In genomic region chr4:148087091-148087906, GRCm38 (mm10) we compare ENCODE assay signal across 8 mouse cellular contexts. TPM values are rescaled to one million over a fixed set of nuclear protein-coding genes. Genes with fewer than 3 reads are reported as not detected.
DNase-seq lines count a peak whose midpoint lies in the region; ATAC-seq and TF ChIP-seq lines count a peak whose summit lies in the region.

No protein-coding gene starts in this region.

- 3% methylated on average over 30 of the region's 30 CpGs for WGBS in hindbrain, embryonic 11.5 days
- WGBS in limb, embryonic 14.5 days = 5% methylated on average over 19 of the region's 30 CpGs
- WGBS in midbrain, postnatal 0 days = 6% methylated on average over 22 of the region's 30 CpGs

- TF ChIP-seq CTCF in midbrain, postnatal 0 days (IDR thresholded peaks at IDR 0.05) = no peak

- peaks cover 5% of the 10 kb centered on the region for H3K4me1 ChIP-seq in hindbrain, embryonic 11.5 days (replicated peaks; ENCODE audit: control insufficient read depth, insufficient read depth, low read length)
- H3K4me1 ChIP-seq in limb, embryonic 14.5 days (ENCODE audit: control insufficient read depth, insufficient read depth, low read length) = 0 out of 2 replicates have a peak, but pooled peaks cover 16% of the 10 kb centered on the region
- peaks cover 7% of the 10 kb centered on the region; the same call in 1 of the 2 replicates for H3K4me1 ChIP-seq in midbrain, postnatal 0 days (ENCODE audit: insufficient read depth, low read length)

- no peak for TF ChIP-seq POLR2A in limb, embryonic 14.5 days (IDR thresholded peaks at IDR 0.05; ENCODE audit: borderline replicate concordance, extremely low read depth, insufficient read depth, insufficient read length)

- no peak overlapping the region for H3K27ac ChIP-seq in hindbrain, embryonic 11.5 days (ENCODE audit: low read depth, low read length)
- peak overlapping the region; percentile 58; the same call in 1 of the 2 replicates for H3K27ac ChIP-seq in limb, embryonic 14.5 days (replicated peaks; ENCODE audit: low read depth, low read length)
- H3K27ac ChIP-seq in midbrain, postnatal 0 days (ENCODE audit: low read depth, low read length) = peak overlapping the region; percentile 19; the same call in 1 of the 2 replicates

- intact Hi-C loops in left cerebral cortex, postnatal 10 days (cut with DNase I) = no loop called here

- DNase-seq in urinary bladder, postnatal 14 days (ENCODE audit: low spot score) = peak; percentile 48
- DNase-seq in urinary bladder, adult 2 months (ENCODE audit: low spot score) = no peak
- DNase-seq in fat pad, adult 2 months (ENCODE audit: extremely low read depth, low read depth, low spot score) = peak; percentile 40
- no peak for DNase-seq in hindbrain, embryonic 11.5 days (ENCODE audit: low spot score)
- no peak for DNase-seq in limb, embryonic 14.5 days (ENCODE audit: low spot score)
- no peak for DNase-seq in midbrain, postnatal 0 days (ENCODE audit: low spot score)
- no peak for DNase-seq in left cerebral cortex, postnatal 10 days (ENCODE audit: extremely low spot score in 1 of 2, low spot score in 2 of 2)
- DNase-seq in cerebellum, postnatal 36 days = no peak

- H3K27me3 ChIP-seq in hindbrain, embryonic 11.5 days (ENCODE audit: control insufficient read depth, insufficient read depth, low read length) = no peaks in the 10 kb centered on the region
- no peaks in the 10 kb centered on the region for H3K27me3 ChIP-seq in limb, embryonic 14.5 days (ENCODE audit: control insufficient read depth, insufficient read depth, low read length)
- no peaks in the 10 kb centered on the region for H3K27me3 ChIP-seq in midbrain, postnatal 0 days (ENCODE audit: insufficient read depth, low read length)

- no peaks in the 10 kb centered on the region for H3K36me3 ChIP-seq in hindbrain, embryonic 11.5 days (ENCODE audit: control insufficient read depth, insufficient read depth, low read length)
- no peaks in the 10 kb centered on the region for H3K36me3 ChIP-seq in limb, embryonic 14.5 days (ENCODE audit: control insufficient read depth, insufficient read depth, low read length)
- no peaks in the 10 kb centered on the region for H3K36me3 ChIP-seq in midbrain, postnatal 0 days (ENCODE audit: insufficient read depth, low read length)

- no peaks in the 10 kb centered on the region for H3K9me3 ChIP-seq in hindbrain, embryonic 11.5 days (ENCODE audit: control insufficient read depth, low read length)
- no peaks in the 10 kb centered on the region for H3K9me3 ChIP-seq in limb, embryonic 14.5 days (ENCODE audit: control insufficient read depth, low read length)
- H3K9me3 ChIP-seq in midbrain, postnatal 0 days (ENCODE audit: low read length) = no peaks in the 10 kb centered on the region

- ATAC-seq in hindbrain, embryonic 11.5 days (ENCODE audit: low FRiP score) = peak; percentile 67
- ATAC-seq in limb, embryonic 14.5 days (ENCODE audit: low FRiP score, low read depth) = peak; percentile 20
- ATAC-seq in midbrain, postnatal 0 days (ENCODE audit: low FRiP score) = peak; percentile 45

- H3K9ac ChIP-seq in hindbrain, embryonic 11.5 days (ENCODE audit: low read depth, low read length) = peak overlapping the region; percentile 62
- peak overlapping the region; percentile 80 for H3K9ac ChIP-seq in limb, embryonic 14.5 days (ENCODE audit: low read depth, low read length, severe bottlenecking)
- H3K9ac ChIP-seq in midbrain, postnatal 0 days (replicated peaks; ENCODE audit: low read length, poor library complexity, severe bottlenecking) = peak overlapping the region; percentile 62

- peak overlapping the region; percentile 49 for H3K4me3 ChIP-seq in hindbrain, embryonic 11.5 days (ENCODE audit: low read depth, low read length)
- H3K4me3 ChIP-seq in limb, embryonic 14.5 days (replicated peaks; ENCODE audit: low read length) = peak overlapping the region; percentile 87
- H3K4me3 ChIP-seq in midbrain, postnatal 0 days (ENCODE audit: low read depth, low read length) = peak overlapping the region; percentile 44

- peak overlapping the region; percentile 65 for H3K4me2 ChIP-seq in hindbrain, embryonic 11.5 days (replicated peaks; ENCODE audit: low read depth, low read length)
- peak overlapping the region; percentile 88 for H3K4me2 ChIP-seq in limb, embryonic 14.5 days (replicated peaks; ENCODE audit: low read depth, low read length, severe bottlenecking)
- peak overlapping the region; percentile 65 for H3K4me2 ChIP-seq in midbrain, postnatal 0 days (ENCODE audit: low read depth, low read length, poor library complexity, severe bottlenecking)

RNA-seq across cellular contexts. Expression of gene Agtrap, which starts 0.5 kb away (rescaled TPM):
- polyA plus RNA-seq in urinary bladder, adult 2 months (2012; rRNA removed) = 20.4 and 25.4 TPM in 2 replicates
- 8.8 and 10.9 TPM in 2 replicates for polyA plus RNA-seq in hindbrain, embryonic 11.5 days (2014; fragmentation: Nextera tagmentation; extraction: Ambion mirVana)
- polyA plus RNA-seq in limb, embryonic 14.5 days (2012; rRNA removed) = 11.0 and 14.6 TPM in 2 replicates
- polyA plus RNA-seq in limb, embryonic 14.5 days (2014; fragmentation: Nextera tagmentation; extraction: Ambion mirVana) = 17.6 and 20.1 TPM in 2 replicates
- 6.6 and 7.5 TPM in 2 replicates for total RNA-seq in midbrain, postnatal 0 days (2014; rRNA removed)
- polyA plus RNA-seq in midbrain, postnatal 0 days (2015; fragmentation: Nextera tagmentation; extraction: Ambion mirVana) = 7.4 and 8.6 TPM in 2 replicates
- total RNA-seq in left cerebral cortex, postnatal 10 days (2021) = 1 to 10 TPM; 3.6 to 4.3 TPM

RNA-seq across cellular contexts. Expression of gene Mad2l2, which starts 42.9 kb away (rescaled TPM):
- polyA plus RNA-seq in urinary bladder, adult 2 months (2012; rRNA removed) = 25.3 and 28.7 TPM in 2 replicates
- polyA plus RNA-seq in hindbrain, embryonic 11.5 days (2014; fragmentation: Nextera tagmentation; extraction: Ambion mirVana) = 82.5 and 88.2 TPM in 2 replicates
- 55.9 and 56.9 TPM in 2 replicates for polyA plus RNA-seq in limb, embryonic 14.5 days (2012; rRNA removed)
- 66.0 and 77.8 TPM in 2 replicates for polyA plus RNA-seq in limb, embryonic 14.5 days (2014; fragmentation: Nextera tagmentation; extraction: Ambion mirVana)
- 42.0 and 51.7 TPM in 2 replicates for total RNA-seq in midbrain, postnatal 0 days (2014; rRNA removed)
- 84.0 and 89.1 TPM in 2 replicates for polyA plus RNA-seq in midbrain, postnatal 0 days (2015; fragmentation: Nextera tagmentation; extraction: Ambion mirVana)
- 10 to 100 TPM; 14.6 to 15.7 TPM for total RNA-seq in left cerebral cortex, postnatal 10 days (2021)

RNA-seq across cellular contexts. Expression of gene Draxin, which starts 43.2 kb away (rescaled TPM):
- 0.01 and 0.04 TPM in 2 replicates for polyA plus RNA-seq in urinary bladder, adult 2 months (2012; rRNA removed)
- polyA plus RNA-seq in hindbrain, embryonic 11.5 days (2014; fragmentation: Nextera tagmentation; extraction: Ambion mirVana) = 12.8 and 13.8 TPM in 2 replicates
- 1.5 and 1.7 TPM in 2 replicates for polyA plus RNA-seq in limb, embryonic 14.5 days (2012; rRNA removed)
- 0.45 and 0.50 TPM in 2 replicates for polyA plus RNA-seq in limb, embryonic 14.5 days (2014; fragmentation: Nextera tagmentation; extraction: Ambion mirVana)
- 23.9 and 29.5 TPM in 2 replicates for total RNA-seq in midbrain, postnatal 0 days (2014; rRNA removed)
- polyA plus RNA-seq in midbrain, postnatal 0 days (2015; fragmentation: Nextera tagmentation; extraction: Ambion mirVana) = 4.3 and 5.0 TPM in 2 replicates
- total RNA-seq in left cerebral cortex, postnatal 10 days (2021) = 1 to 10 TPM; 2.7 to 3.1 TPM

RNA-seq across cellular contexts. Expression of gene Mthfr, which starts 48.4 kb away (rescaled TPM):
- 24.7 and 29.1 TPM in 2 replicates for polyA plus RNA-seq in urinary bladder, adult 2 months (2012; rRNA removed)
- polyA plus RNA-seq in hindbrain, embryonic 11.5 days (2014; fragmentation: Nextera tagmentation; extraction: Ambion mirVana) = 18.0 and 19.6 TPM in 2 replicates
- 37.4 and 44.8 TPM in 2 replicates for polyA plus RNA-seq in limb, embryonic 14.5 days (2012; rRNA removed)
- 18.9 and 21.0 TPM in 2 replicates for polyA plus RNA-seq in limb, embryonic 14.5 days (2014; fragmentation: Nextera tagmentation; extraction: Ambion mirVana)
- total RNA-seq in midbrain, postnatal 0 days (2014; rRNA removed) = 34.4 and 51.1 TPM in 2 replicates
- 10.1 and 12.4 TPM in 2 replicates for polyA plus RNA-seq in midbrain, postnatal 0 days (2015; fragmentation: Nextera tagmentation; extraction: Ambion mirVana)
- total RNA-seq in left cerebral cortex, postnatal 10 days (2021) = 10 to 100 TPM; 21.7 to 22.6 TPM

RNA-seq across cellular contexts. Expression of gene Clcn6, which starts 48.7 kb away (rescaled TPM):
- 8.5 and 9.6 TPM in 2 replicates for polyA plus RNA-seq in urinary bladder, adult 2 months (2012; rRNA removed)
- 21.7 and 26.2 TPM in 2 replicates for polyA plus RNA-seq in hindbrain, embryonic 11.5 days (2014; fragmentation: Nextera tagmentation; extraction: Ambion mirVana)
- 22.5 and 28.1 TPM in 2 replicates for polyA plus RNA-seq in limb, embryonic 14.5 days (2012; rRNA removed)
- 5.2 and 6.9 TPM in 2 replicates for polyA plus RNA-seq in limb, embryonic 14.5 days (2014; fragmentation: Nextera tagmentation; extraction: Ambion mirVana)
- total RNA-seq in midbrain, postnatal 0 days (2014; rRNA removed) = 58.2 and 64.9 TPM in 2 replicates
- polyA plus RNA-seq in midbrain, postnatal 0 days (2015; fragmentation: Nextera tagmentation; extraction: Ambion mirVana) = 26.1 and 26.5 TPM in 2 replicates
- total RNA-seq in left cerebral cortex, postnatal 10 days (2021) = 10 to 100 TPM; 66.8 to 69.0 TPM

Comparison
In these comparisons a context has a peak if more than half of its experiments do, and no peak if none do; other contexts are left out.
1. DNase-seq: peak in urinary bladder, postnatal 14 days (single experiment) and fat pad, adult 2 months (single experiment); none in urinary bladder, adult 2 months (single experiment), hindbrain, embryonic 11.5 days (single experiment), limb, embryonic 14.5 days (single experiment), midbrain, postnatal 0 days (single experiment), left cerebral cortex, postnatal 10 days (0 of 2) and cerebellum, postnatal 36 days (0 of 2).
2. Peak in every context shown above with its lines, with median percentiles within 50 percentile points of each other: ATAC-seq, H3K4me2 ChIP-seq, H3K4me3 ChIP-seq and H3K9ac ChIP-seq.